Mouse (Mus musculus) spleen, adult 2 months (tissue): Measurements from ENCODE around the gene Rasgrf2. TPM values are rescaled to one million over a fixed set of nuclear protein-coding genes. Genes with fewer than 3 reads are reported as not detected.
A peak's percentile ranks its signal among the peaks of the same experiment; 100 is the strongest.

ENCODE experiments used
- DNase-seq, 2 experiments: peaks; one replicate each; pipeline versions ENCODE4 v3.0.0 to v3.0.0-alpha.2; 2012 to 2021; ENCODE audit warnings: low spot score in 2 of 2, low read depth in 1 of 2
- H3K27ac ChIP-seq: fragments of 200-500 bp; 2 replicates; pipeline ENCODE4 v1.5.1; 2012; ENCODE audit warnings: low read length, inconsistent platforms; ENCODE audit not compliant: insufficient read depth
- H3K27me3 ChIP-seq: fragments of 200-500 bp; 2 replicates; pipeline ENCODE4 v1.6.1; 2012; ENCODE audit warnings: mild to moderate bottlenecking, moderate library complexity, low read length, inconsistent platforms; ENCODE audit not compliant: control insufficient read depth, insufficient read depth
- H3K36me3 ChIP-seq: fragments of 200-500 bp; 2 replicates; pipeline ENCODE4 v1.6.1; 2012; ENCODE audit warnings: mild to moderate bottlenecking, low read length, inconsistent platforms; ENCODE audit not compliant: control insufficient read depth, insufficient read depth
- H3K4me1 ChIP-seq: fragments of 200-500 bp; 2 replicates; pipeline ENCODE4 v1.6.1; 2011; ENCODE audit warnings: inconsistent platforms; ENCODE audit not compliant: control insufficient read depth, insufficient read depth, insufficient read length
- H3K4me3 ChIP-seq: fragments of 200-500 bp; 2 replicates; pipeline ENCODE4 v1.5.1; 2011; ENCODE audit warnings: mild to moderate bottlenecking, inconsistent platforms; ENCODE audit not compliant: insufficient read depth, insufficient read length; ENCODE audit errors: extremely low read depth
- CTCF ChIP-seq: fragments of 200-500 bp; IDR thresholded peaks from 2 replicates; pipeline ENCODE4 v1.5.1; 2011; ENCODE audit warnings: mild to moderate bottlenecking, inconsistent platforms; ENCODE audit not compliant: insufficient read depth, insufficient read length, insufficient replicate concordance; ENCODE audit errors: extremely low read depth
- POLR2A ChIP-seq: fragments of 200-500 bp; IDR thresholded peaks from 2 replicates; pipeline ENCODE4 v1.6.1; 2011; ENCODE audit warnings: low read depth, low read length, inconsistent platforms
- whole genome bisulfite sequencing: fragments of 180-500 bp; shearing (Covaris S2); methylation state at CpG from one replicate; pipeline ENCODE4 v1.1.7; 2018; 5-methylcytosine and 5-hydroxymethylcytosine counted together
- polyA plus RNA-seq: library from polyadenylated mRNA; depleted of rRNA; stranded (reverse); fragments of >200 nt; gene quantifications from 2 replicates; pipeline ENCODE4 v1.2.3, GENCODE M21; 2012; rRNA removed

Rasgrf2 gene
- polyA plus RNA-seq, 1 experiment = 3.2 TPM

- no peak for TF ChIP-seq CTCF
- TF ChIP-seq POLR2A = no peak
- 84% methylated on average over 7 of the region's 7 CpGs for WGBS
- H3K4me3 ChIP-seq = no peak overlapping the region
- no peaks in the 10 kb centered on the region for H3K27me3 ChIP-seq
- H3K27ac ChIP-seq = no peak overlapping the region
- H3K36me3 ChIP-seq = no peaks in the 10 kb centered on the region
- H3K4me1 ChIP-seq = no peaks in the 10 kb centered on the region
- DNase-seq = no peak
These were observed 257.6 kb downstream of the Rasgrf2 start for GRCm38 (mm10) chr13:91873734-91874329.

GRCm38 (mm10) chr13:91868577-91868976, 262.9 kb downstream of the Rasgrf2 start:
- Histone ChIP-seq H3K4me1 (no peaks in the 10 kb centered on the region), H3K27ac (no peak overlapping the region), H3K36me3 (no peaks in the 10 kb centered on the region), H3K4me3 (no peak overlapping the region), H3K27me3 (no peaks in the 10 kb centered on the region)
- no peak for DNase-seq
- TF ChIP-seq POLR2A (no peak), CTCF (no peak)
- WGBS = 89% methylated on average over 1 of the region's 1 CpGs

- TF ChIP-seq POLR2A (no peak), CTCF (peak; percentile 24; the same call in 1 of the 2 replicates)
- Histone ChIP-seq H3K27me3 (no peaks in the 10 kb centered on the region), H3K4me1 (no peaks in the 10 kb centered on the region), H3K27ac (no peak overlapping the region), H3K4me3 (no peak overlapping the region), H3K36me3 (no peaks in the 10 kb centered on the region)
- DNase-seq = no peak
- WGBS = 76% methylated on average over 7 of the region's 7 CpGs
These were observed 272.6 kb downstream of the Rasgrf2 start for GRCm38 (mm10) chr13:91858835-91859234.

GRCm38 (mm10) chr13:91857427-91857826, 274.0 kb downstream of the Rasgrf2 start:
- Histone ChIP-seq H3K36me3 (no peaks in the 10 kb centered on the region), H3K4me1 (no peaks in the 10 kb centered on the region), H3K27me3 (no peaks in the 10 kb centered on the region), H3K27ac (no peak overlapping the region), H3K4me3 (no peak overlapping the region)
- DNase-seq = no peak
- 76% methylated on average over 8 of the region's 8 CpGs for WGBS
- no peak for TF ChIP-seq POLR2A
- no peak for TF ChIP-seq CTCF

GRCm38 (mm10) chr13:91854412-91854811, 277.0 kb downstream of the Rasgrf2 start:
- no peak overlapping the region for H3K4me3 ChIP-seq
- no peak for TF ChIP-seq POLR2A
- no peak for TF ChIP-seq CTCF
- no peak for DNase-seq
- H3K27ac ChIP-seq = no peak overlapping the region
- H3K36me3 ChIP-seq = no peaks in the 10 kb centered on the region
- no peaks in the 10 kb centered on the region for H3K27me3 ChIP-seq
- WGBS = 87% methylated on average over 3 of the region's 3 CpGs
- no peaks in the 10 kb centered on the region for H3K4me1 ChIP-seq

Other genes starting within 250 kb of the Rasgrf2 start
- not detected in 2 replicates for gene Gm20379, start 174.3 kb upstream of the Rasgrf2 start, polyA plus RNA-seq
- 0.64 and 0.69 TPM in 2 replicates for gene Dhfr, start 223.1 kb upstream of the Rasgrf2 start, polyA plus RNA-seq
- 2.9 and 4.1 TPM in 2 replicates for gene Msh3, start 223.3 kb upstream of the Rasgrf2 start, polyA plus RNA-seq